7 mouse cellular contexts compared by ENCODE assay signal in genomic region chr3:141811348-141811747, GRCm38 (mm10).
DNase-seq lines count a peak whose midpoint lies in the region; ATAC-seq lines count a peak whose summit lies in the region.

No protein-coding gene starts in this region.

- no peak overlapping the region for H3K9ac ChIP-seq in neural tube, embryonic 15.5 days (replicated peaks)

- DNase-seq in neural tube, embryonic 10.5 days (ENCODE audit: extremely low spot score, low spot score): peak; percentile 52
- DNase-seq in kidney, postnatal 10 days: peak; percentile 81
- DNase-seq in ovary, postnatal 14 days (ENCODE audit: low spot score): peak; percentile 48
- DNase-seq in layer of hippocampus, postnatal 36 days: no peak
- DNase-seq in gastrocnemius, adult 18-20 months (ENCODE audit: low spot score): no peak

- no peak overlapping the region for H3K4me3 ChIP-seq in neural tube, embryonic 15.5 days (replicated peaks)

- H3K36me3 ChIP-seq in neural tube, embryonic 15.5 days: no peaks in the 10 kb centered on the region

- no peak overlapping the region for H3K27ac ChIP-seq in neural tube, embryonic 15.5 days (replicated peaks)

- H3K4me1 ChIP-seq in neural tube, embryonic 15.5 days: peaks cover 3% of the 10 kb centered on the region

- H3K4me2 ChIP-seq in neural tube, embryonic 15.5 days: no peak overlapping the region

- ATAC-seq in neural tube, embryonic 15.5 days (ENCODE audit: low FRiP score): no peak
- peak; percentile 98 for ATAC-seq in common myeloid progenitor, adult 5-6 weeks (replicated peaks; ENCODE audit: low read depth, poor library complexity, severe bottlenecking)

- H3K27me3 ChIP-seq in neural tube, embryonic 15.5 days (replicated peaks): no peaks in the 10 kb centered on the region

- WGBS in neural tube, embryonic 15.5 days: 39% methylated on average over 2 of the region's 2 CpGs

- no peaks in the 10 kb centered on the region for H3K9me3 ChIP-seq in neural tube, embryonic 15.5 days (replicated peaks)

Comparison
In these comparisons a context has a peak if more than half of its experiments do, and no peak if none do; other contexts are left out.
1. DNase-seq: peak in neural tube, embryonic 10.5 days (single experiment), kidney, postnatal 10 days (single experiment) and ovary, postnatal 14 days (single experiment); none in layer of hippocampus, postnatal 36 days (0 of 2) and gastrocnemius, adult 18-20 months (single experiment).